Mouse (Mus musculus): ENCODE measurements around the gene Dhcr24.
A peak's percentile ranks its signal among the peaks of the same experiment; 100 is the strongest.

Gene Dhcr24

DNA sequence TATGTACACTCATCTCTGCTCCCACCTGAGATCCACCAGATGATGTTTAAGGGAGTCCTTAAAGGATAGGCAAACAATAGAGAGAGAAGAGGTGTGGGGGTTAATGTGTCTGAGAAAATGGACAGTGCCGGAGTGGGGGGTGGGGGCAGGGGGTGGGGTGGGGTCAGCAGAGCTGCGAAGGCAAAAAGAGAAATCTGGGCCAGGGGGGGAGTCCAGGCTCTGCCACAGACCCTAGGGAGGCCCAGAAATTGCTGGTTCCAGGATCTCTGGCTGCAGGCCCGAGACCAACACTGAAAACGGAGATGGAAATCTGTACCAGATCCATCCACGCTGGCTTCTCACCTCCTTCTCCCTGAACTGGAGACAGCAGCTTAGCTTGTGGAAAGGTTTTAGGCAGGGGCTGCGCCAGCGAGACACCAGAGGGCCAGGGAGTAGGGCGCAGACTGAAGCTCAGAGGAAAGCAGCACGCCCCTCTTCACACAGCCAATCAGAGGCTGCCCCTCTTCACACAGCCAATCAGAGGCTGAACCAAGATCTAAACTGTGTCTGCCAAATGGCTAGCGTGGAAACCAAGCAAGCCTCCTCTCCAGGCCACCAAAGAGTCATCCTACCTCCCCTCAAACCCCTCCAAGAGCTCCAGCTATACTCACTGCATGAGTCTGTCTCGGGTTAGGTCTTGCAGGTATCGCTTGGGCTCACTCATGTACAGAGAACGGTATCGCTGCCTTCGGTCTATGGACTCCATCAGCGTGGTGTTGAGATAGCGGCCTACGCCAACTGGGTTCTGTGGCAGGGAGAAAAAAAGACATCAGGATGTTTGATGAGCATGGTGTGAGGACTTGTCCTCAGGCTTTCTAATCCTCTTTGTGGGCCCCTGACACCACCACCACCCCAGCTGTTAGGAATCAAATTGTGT is 46.1 kb downstream of the Dhcr24 start:
- no peak for DNase-seq (ENCODE audit: low read depth)

DNA sequence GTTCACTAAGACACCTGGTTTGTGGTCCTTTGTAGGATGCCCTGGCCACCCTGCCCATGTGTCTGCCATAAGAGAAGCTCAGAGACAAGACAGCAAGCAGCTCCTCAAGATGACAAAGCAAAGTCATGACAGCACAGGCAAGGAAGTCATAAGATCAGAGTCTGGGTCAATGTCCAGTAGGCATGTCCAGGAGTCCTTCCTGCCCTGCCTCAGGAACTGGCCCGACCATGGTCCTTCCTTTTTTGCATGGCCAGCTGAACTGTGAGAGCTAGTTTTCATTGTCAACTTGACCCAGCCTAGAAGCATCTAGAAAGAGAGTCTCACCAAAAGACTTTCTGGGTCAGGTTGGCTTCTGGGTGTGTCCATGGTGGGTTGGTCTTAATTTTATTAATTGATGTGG is 47.1 kb downstream of the Dhcr24 start:
- no peak for DNase-seq (ENCODE audit: low read depth)

DNA sequence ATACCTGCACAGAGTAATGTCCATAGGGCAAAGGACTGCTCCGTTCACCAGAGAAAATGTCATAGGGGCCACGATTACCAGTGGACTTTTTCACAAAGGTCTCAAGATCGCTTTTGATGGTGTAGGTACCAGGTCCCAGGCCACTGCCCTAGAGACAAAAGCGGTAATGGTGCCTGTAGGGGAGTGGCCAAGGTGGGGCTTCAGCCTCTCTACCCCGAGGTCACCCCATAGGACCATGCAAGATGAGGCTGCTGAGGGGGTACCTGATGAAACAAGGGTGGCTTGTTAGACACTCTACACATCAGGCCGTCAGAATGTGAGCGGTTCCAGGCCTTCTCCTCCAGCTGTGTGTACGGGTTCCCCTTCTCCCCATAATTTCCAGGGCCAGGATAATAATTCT is 52.3 kb downstream of the Dhcr24 start:
- no peak for DNase-seq (ENCODE audit: low read depth)

DNA sequence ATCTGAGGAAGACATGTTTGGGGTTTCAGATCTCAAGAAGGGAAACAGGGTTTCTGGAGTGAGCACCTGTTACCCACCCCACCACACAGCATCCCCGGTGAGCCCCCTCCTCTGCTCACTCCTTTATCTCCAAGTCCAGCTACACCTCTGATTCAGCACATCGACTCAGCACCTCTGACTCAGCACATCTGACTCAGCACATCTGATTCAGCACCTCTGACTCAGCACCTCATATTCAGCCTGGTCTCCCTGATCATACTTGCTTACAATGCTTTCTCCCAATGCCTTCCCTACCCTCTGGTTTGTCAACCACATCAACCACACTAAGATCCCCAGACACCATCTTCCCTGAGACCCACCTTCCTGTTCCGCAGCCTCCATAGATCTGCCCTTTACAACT is 52.7 kb downstream of the Dhcr24 start:
- DNase-seq (ENCODE audit: low read depth), result no peak

DNA sequence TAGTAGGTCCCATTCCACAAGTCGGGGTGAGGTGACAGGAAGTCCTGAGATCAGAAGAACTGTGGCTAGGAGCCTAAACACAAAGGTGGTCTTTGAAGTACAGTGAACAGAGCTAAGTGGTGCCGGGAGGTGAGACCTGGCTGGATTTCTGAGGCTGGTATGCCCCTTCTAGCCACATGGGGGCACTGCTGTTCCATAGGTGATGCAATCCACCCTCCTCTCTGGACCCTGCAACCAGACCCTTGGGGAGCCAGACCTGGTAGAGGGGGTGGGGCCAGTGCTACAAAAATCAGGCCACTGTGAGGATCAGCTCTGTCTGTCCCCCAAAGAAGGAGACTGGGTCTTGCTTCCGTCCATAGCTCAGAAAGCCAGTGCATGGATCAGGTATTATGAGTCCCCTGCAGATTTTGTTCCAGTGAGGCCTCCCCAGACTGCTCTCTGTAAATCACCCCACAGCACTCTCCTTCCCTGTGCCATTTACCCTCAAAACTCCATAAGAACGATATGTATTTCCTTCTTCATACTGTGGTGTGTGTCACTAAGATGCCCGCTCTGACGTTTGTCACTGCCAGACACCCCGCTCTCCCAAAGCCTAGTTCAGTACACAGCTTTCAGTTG is 53.5 kb downstream of the Dhcr24 start:
- DNase-seq (ENCODE audit: low read depth), result peak; percentile 43

DNA sequence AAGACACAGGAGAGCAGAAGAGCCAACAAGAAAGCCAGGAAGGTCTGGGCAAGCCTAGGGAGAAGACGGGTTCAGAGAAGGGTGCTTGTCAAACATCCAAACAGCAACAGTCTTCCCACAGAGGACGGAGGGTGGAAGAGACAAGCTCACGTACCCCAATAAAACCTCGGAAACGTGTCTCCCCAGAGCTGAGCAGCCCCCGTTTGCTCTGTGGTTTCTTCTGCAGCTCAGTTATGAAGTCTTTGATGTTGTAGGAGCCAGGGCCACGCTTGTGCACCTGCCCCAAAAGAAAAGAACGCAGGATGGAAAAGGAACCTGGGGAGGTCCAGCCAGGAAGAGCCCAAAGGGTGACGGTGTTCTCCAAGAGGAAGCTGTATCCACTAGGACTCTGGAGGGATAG is 54.0 kb downstream of the Dhcr24 start:
- DNase-seq (ENCODE audit: low read depth), result no peak

DNA sequence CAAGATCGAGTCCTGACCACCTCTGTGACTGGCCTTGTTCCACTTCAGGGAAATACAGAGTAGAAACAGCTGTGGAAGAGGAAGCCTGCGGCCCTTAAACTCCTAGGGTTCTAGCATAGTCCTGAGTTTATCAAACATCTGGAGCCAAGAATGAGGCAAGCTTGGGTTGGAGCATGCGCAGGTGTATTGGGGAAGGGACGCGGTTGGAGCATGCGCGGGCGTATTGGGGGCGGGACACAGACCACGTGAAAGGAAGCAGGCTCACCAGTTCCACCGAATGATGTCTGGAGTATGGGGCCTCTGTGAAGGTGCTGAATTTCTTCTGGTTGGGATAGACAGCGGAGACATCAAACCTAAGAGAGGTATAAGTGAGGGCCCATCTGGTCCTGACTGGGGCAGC is 54.8 kb downstream of the Dhcr24 start:
- no peak for DNase-seq (ENCODE audit: low read depth)

DNA sequence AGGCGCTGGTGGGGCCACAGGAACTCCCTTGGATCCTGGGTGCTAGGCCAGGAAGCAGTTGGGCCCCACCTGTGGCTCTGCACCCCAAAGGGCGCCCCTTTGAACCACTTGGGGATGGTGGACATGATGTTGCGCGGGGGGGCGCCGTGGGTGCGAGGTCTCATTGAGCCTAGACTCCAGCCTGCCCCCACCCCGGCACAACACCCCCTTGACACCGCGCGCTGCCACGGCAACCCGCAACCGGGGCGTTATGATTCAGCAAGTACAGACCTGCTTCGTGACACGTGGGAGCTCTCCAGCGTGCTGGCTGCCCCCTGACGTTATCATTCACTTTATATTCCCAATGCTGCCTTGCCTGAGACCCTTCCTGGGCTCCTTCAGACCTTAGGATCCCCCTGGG is 56.2 kb downstream of the Dhcr24 start, which contains the start of gene Lexm:
Lexm (minus strand) TSS at position 186 of the 400 bp plus-strand sequence.
- DNase-seq (ENCODE audit: low read depth), result no peak

DNA sequence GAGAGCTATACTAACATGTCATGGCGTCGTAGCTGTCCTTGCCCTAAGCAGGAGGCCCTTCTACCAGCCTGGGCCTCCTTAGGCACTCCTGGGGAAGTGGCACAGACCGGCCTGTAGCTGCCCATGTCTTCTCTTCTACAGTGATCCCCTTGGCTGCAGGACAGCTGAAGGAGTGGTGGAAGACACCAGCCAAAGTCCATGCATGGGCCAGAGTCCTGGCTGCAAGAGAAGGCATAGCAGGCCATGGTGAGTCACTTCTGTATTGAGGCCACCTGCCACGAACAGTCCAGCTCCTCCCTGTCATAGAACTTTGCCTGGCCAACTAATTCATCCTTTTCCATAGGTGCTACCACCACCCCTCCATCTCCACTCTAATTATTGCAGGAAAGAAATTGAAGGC is 58.1 kb downstream of the Dhcr24 start:
- DNase-seq (ENCODE audit: low read depth), result no peak

DNA sequence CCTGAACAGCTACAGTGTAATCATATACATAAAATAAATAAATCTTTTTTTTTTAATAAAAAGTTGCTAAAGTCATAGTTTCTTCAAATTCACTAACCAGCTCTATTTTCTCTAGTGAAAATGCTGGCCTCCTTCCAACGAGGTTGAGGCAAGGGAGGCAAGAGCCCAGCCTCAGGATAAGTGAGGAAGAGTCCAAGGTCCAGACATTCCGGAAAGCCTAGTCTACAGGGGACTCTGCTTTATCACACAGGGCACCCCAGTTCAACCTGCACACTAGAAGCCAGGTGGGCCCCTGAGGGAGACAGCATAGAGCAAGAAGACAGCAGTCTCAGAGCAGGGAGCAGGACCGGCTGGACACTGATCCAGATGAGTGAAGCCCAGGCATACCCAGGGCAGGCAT is 60.6 kb downstream of the Dhcr24 start:
- no peak for DNase-seq (ENCODE audit: low read depth)

DNA sequence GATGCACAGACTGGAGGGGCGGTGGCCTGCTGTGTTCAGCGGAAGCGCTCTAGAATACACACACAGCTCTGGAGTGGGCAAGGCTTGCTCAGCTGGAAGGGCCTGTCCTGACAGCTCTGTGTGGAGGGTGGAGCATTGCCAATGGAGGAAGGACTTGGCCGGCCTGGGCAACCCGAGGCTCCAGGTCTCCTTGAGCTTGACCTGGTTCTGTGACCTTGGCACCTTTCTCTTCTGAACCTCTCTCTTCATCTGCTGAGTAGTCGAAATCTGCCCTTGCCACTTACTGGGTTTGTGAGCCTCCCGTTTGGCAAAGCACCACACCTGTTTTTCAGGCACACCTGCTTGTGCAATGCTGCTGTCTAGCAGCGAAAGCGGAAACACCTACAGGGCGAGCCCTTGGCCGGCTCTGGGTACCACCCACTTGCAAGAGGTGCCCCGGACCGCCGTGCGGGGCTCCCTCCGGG is 61.2 kb downstream of the Dhcr24 start, which contains the start of gene Ttc22:
Ttc22 (plus strand) TSS at position 403 of the 464 bp plus-strand sequence.
- no peak for DNase-seq (ENCODE audit: low read depth)

DNA sequence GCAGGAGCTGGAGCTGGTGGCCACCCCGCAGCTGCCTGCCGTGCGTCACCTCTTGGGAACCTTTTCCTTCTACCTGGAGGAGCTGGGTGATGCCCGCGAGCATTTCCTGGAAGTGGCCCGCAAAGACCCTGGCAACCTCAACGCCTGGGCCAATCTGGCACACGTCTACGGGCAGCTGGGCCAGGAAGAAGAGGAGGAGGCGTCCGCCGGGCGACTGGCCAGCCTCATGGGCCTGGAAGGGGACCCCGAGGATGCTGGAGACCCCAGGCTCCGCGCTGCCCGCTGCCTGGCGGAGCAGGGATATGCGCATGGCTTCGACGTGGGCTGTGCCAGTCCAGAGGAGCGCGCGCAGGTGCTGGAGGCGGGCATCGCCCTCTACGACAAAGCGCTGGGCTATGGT is 61.9 kb downstream of the Dhcr24 start:
- DNase-seq (ENCODE audit: low read depth), result no peak

DNA sequence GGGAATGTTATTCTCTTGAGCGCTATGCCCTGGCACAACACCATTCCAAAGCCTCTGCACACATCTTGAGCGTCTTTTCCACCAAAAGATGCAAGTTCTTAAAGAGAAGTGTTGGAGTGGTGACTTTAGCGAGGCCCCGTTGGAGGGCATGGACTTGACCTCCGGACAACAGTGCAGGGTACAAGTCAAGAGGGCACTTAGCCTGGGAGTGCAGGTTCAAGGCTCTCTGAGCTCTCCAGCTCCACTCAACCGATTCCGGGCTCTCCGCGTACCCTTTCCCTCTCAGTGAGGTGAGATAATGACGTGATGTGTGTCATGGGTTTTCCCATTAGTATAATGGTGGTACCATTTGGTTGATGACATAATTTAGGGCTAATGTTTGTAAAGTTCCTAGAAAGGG is 63.4 kb downstream of the Dhcr24 start:
- no peak for DNase-seq (ENCODE audit: low read depth)

DNA sequence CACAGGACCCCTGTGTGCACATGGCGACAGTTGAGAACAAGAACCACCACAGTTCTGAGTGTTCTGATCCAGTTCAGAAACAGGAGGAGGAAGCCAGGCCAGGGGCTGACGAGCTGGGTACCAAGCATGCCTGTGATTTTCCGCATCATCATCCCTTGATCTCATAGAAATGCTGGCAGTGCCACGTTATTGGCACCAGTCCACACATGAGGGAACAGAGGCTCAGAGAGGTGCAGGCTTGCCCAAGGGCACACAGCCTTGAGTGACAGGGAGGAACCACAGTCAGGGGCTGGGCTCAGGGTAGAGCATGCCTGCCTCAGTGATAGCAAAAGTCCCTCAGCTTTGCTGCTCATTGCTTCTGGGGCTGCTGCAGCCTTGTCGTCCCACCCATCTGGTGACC is 67.0 kb downstream of the Dhcr24 start:
- no peak for DNase-seq (ENCODE audit: low read depth)

DNA sequence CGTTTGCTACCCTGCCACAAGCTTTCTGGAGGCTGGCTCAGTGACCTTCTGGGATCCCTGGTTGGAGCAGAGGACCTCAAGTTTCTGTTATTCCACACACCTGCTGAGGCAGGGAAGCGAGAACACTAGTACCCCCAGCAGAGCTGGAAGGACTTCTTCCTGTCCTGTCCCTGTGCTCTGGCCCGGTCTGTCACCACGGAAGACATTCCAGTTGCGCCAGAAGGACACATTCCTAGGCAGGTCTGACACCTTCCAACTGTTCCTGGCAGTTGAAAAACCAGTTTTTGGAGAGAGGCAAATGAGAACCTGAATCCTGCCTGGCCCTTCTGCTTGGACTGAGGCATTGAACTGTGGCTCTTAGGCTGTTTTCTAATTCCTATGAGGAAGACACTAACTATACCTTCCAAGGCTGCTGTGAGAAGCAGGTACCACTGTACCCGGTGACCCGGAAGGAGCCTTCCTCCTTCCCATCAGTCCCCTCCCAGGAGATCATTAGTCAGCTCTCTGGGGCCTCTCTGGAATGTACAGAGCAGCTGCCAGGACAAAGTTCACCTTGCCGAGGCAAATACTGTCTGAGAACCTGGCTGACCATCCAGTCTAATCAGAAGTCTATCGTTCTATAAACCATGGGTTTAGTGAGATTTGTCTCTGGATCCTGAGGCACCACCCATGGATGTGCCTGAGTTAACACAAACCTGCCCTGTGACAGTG is 68.0 kb downstream of the Dhcr24 start:
- no peak for DNase-seq (ENCODE audit: low read depth)

DNA sequence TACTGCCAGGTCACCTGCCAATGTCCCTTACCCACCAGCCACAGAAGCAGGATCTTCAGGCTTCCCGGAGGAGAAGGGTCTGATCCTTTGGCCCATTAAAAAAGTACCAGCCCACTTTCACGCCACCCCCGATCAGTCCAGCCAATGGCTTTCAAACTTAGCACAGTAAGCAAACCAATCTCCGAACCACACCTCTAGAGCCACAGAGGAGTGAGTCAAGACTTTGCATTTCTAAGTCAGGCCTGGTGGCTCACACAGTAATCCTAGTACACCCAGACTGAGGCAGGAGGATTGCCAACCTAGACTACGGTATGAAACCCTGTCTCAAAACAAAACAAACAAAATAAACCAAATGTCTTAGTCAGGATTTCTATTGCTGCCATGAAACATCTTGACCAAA is 68.5 kb downstream of the Dhcr24 start:
- DNase-seq (ENCODE audit: low read depth), result no peak

DNA sequence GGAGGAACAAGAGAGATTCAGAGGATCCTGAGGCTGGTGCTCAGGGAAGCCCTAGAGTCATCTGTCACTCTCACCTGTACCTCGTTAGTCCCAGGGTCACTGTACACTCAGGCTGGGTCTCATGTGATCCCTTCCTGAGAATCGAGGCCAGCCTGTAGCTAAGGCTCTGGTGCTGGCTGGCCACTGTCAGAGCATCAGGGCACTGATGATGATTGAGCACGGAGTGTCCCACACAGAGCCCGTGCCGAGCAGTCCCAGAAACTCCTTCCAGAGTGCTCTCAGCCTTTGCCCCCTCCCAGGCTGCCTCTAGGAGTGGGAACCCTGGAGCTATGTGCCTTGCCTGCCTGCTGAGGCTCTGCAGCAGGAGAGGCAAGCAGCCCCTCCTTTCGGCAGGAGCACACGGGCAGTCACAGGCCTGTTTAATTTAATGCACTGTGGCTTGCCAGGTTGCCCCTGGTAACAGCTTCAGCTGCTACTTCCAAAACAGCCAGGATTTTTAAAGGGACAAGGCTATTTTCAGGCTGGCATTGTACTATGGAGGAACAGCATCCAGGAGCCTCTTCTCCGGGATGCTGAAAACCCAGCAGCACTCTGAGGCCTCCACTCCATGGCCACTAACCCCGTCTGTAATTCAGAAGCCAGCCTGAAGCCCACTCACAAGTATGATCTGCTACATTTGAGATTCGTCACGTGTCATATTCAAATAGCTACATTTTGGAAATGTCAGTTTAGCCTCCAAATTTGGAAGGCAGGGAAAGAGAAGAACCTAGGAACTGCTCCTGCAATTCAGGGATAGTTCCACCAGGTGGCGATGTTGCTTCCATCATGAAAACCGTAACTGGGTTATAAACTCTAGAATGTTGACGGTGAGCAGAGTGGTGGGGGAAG is 69.7 kb downstream of the Dhcr24 start:
- peak; percentile 52 for DNase-seq (ENCODE audit: low read depth)

DNA sequence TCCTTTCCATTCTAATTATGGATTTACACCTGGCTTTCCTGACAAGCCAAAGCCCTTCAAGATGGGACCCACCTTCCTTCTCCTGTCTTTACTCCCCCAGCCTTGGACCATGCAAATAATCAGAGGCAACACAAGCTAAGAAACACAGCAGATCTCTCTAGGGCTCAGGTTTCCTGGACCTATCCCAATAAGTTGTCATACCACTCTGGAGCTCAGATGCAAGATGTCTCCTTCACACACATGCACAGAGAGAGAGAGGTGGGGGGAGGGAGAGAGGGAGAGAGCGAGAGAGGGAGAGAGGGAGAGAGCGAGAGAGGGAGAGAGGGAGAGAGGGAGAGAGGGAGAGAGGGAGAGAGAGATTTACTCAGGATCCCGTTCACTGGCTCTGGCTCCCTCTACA is 71.5 kb downstream of the Dhcr24 start:
- no peak for DNase-seq (ENCODE audit: low read depth)

DNA sequence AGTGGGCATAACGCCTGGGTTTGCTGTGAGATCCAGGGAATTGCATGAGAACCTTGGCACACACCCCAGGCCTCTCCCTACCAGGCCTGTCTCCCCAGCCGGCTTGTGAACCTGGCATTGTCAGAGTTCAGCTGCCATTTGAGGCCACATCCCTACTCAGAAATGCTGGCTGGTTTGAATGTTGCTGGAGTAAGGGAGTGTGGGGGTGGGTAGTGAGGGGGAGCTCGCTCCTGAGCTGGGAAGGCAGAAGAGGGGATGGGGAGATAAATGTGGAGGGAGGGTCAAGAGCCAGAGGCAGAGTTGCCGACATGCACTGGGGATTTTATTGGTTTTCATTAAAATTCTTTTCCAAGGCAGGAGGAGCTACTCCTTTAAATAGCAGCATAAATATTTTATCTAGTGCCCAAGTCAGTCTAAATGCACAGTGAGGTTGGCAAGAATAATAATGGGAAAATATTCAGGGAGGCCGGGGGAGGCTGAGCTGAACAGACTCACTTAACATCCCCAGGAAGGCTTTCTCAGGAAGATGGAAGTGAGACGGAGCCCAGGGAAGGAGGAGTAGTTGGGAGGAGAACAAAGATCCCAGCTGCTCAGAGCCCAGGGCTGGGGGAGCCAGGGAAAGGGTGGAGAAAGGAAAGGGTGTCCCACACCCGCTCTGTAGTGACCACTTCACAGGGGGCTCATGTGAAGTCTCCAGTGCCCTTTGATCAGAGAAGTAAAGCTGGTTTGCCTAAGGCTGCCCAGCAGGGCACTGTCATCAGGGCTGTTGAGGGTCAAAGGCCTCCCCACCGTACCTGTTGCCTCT is 72.6 kb downstream of the Dhcr24 start:
- no peak for DNase-seq (ENCODE audit: low read depth)

DNA sequence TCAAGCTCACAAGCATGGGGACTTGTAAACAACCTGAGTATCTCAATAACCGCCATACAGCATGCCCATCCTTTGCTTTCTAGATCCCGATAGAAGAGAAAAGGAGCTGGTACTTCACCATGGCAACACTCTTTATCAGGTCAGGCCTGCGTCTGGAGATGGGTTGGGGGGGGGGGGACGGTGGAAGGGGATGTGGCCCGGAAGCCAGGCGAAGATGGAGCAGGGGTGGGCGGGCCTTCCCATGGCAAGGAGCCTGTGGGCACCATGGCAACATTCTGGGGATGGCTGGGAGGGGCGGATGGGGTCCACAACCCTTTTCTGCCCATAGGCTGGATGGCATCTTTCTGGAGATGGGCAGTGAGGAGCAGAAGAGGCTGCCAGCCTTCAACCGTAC is 73.2 kb downstream of the Dhcr24 start:
- DNase-seq (ENCODE audit: low read depth), result no peak
